Mouse (Mus musculus) heart, adult 11 months (tissue): ENCODE results near the gene Nacc1.

ENCODE experiments used
- DNase-seq: peaks from one replicate; pipeline ENCODE4 v3.0.0; 2022

Gene Nacc1

GRCm38 (mm10) chr8:84713381-84713780 lies 25.7 kb upstream of the Nacc1 start:
- no peak for DNase-seq

GRCm38 (mm10) chr8:84712759-84713120 lies 25.1 kb upstream of the Nacc1 start:
- DNase-seq: peak; percentile 96

GRCm38 (mm10) chr8:84711933-84712758 lies 24.5 kb upstream of the Nacc1 start:
- DNase-seq: peak; percentile 98

GRCm38 (mm10) chr8:84711312-84711711 lies 23.6 kb upstream of the Nacc1 start:
- no peak for DNase-seq

GRCm38 (mm10) chr8:84709931-84710330 lies 22.3 kb upstream of the Nacc1 start:
- DNase-seq: no peak

GRCm38 (mm10) chr8:84708774-84709475 lies 21.3 kb upstream of the Nacc1 start:
- peak; percentile 99 for DNase-seq

GRCm38 (mm10) chr8:84708071-84708541 lies 20.4 kb upstream of the Nacc1 start:
- DNase-seq: peak; percentile 96

GRCm38 (mm10) chr8:84707267-84707883 lies 19.7 kb upstream of the Nacc1 start:
- peak; percentile 98 for DNase-seq

GRCm38 (mm10) chr8:84706610-84707266 lies 19.1 kb upstream of the Nacc1 start:
- no peak for DNase-seq

GRCm38 (mm10) chr8:84705960-84706359 lies 18.3 kb upstream of the Nacc1 start:
- no peak for DNase-seq

GRCm38 (mm10) chr8:84704867-84705831 lies 17.5 kb upstream of the Nacc1 start:
- peak; percentile 98 for DNase-seq

- DNase-seq: peak; percentile 99
These were observed 16.7 kb upstream of the Nacc1 start for GRCm38 (mm10) chr8:84704356-84704755.

- DNase-seq: peak; percentile 94
These were observed 16.0 kb upstream of the Nacc1 start for GRCm38 (mm10) chr8:84703466-84704249.

GRCm38 (mm10) chr8:84702963-84703465 lies 15.4 kb upstream of the Nacc1 start:
- DNase-seq: peak; percentile 91

GRCm38 (mm10) chr8:84702561-84702960 lies 14.9 kb upstream of the Nacc1 start:
- peak; percentile 95 for DNase-seq

- peak; percentile 99 for DNase-seq
These were observed 13.6 kb upstream of the Nacc1 start, which contains the start of gene Lyl1 for GRCm38 (mm10) chr8:84700941-84701911. Gene Lyl1 (plus strand): TSS chr8:84701457.

GRCm38 (mm10) chr8:84700526-84700925 lies 12.9 kb upstream of the Nacc1 start:
- no peak for DNase-seq

GRCm38 (mm10) chr8:84699861-84700322 lies 12.2 kb upstream of the Nacc1 start:
- peak; percentile 100 for DNase-seq

GRCm38 (mm10) chr8:84698929-84699401 lies 11.3 kb upstream of the Nacc1 start:
- peak; percentile 99 for DNase-seq
